Mouse (Mus musculus) thymus, adult 2 months (tissue): ENCODE results near the gene Cenpn.

Source experiments
- CTCF ChIP-seq: fragments of 200-500 bp; IDR thresholded peaks from 2 replicates; pipeline ENCODE4 v1.5.1; 2012; ENCODE audit warnings: mild to moderate bottlenecking, control low read depth, low read length, moderate library complexity, borderline replicate concordance; ENCODE audit not compliant: control insufficient read depth, poor library complexity, insufficient read depth; ENCODE audit errors: extremely low read depth
- POLR2A ChIP-seq: fragments of 200-500 bp; IDR thresholded peaks from 2 replicates; pipeline ENCODE4 v1.6.1; 2012; ENCODE audit warnings: mild to moderate bottlenecking, low read length, control low read depth, moderate library complexity; ENCODE audit not compliant: control insufficient read depth, poor library complexity, insufficient read depth; ENCODE audit errors: extremely low read depth

DNA sequence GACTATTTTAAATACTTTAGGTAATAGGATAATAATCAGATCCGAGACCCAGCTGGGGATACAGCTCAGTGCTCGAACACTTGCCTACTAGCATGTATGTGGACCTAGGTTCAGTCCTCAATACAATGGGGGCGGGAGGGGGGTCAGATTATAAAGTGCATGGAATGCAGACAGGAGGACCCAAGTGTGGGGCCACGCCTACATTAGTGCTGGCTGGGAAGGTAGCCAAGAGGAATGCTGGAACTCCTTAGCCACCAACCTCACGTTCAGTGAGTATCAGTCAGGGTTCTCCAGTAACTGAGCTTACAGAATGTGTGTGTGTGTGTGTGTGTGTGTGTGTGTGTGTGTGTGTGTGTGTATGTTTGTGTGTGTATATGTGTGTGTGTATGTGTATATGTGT lies 29.8 kb downstream of the Cenpn start:
- no peak for TF ChIP-seq POLR2A
- TF ChIP-seq CTCF: no peak
